Mouse (Mus musculus) heart, postnatal 0 days (tissue): ENCODE results near the gene S1pr5.

Experiments used
- CTCF ChIP-seq: IDR thresholded peaks from 2 replicates; pipeline ENCODE4 v1.5.1; 2016; ENCODE audit warnings: antibody characterized with exemption, control low read depth, low read depth
- EP300 ChIP-seq: IDR thresholded peaks from 2 replicates; pipeline ENCODE4 v1.6.1; 2016; ENCODE audit warnings: antibody characterized with exemption, low read depth

GRCm38 (mm10) chr9:21236991-21237367 is 11.3 kb downstream of the S1pr5 start:
- no peak for TF ChIP-seq CTCF
- TF ChIP-seq EP300: no peak
